Mouse (Mus musculus) naive thymus-derived CD4-positive, alpha-beta T cell, adult 2 months (primary cell): ENCODE measurements around the gene Foxp1.

Experiments used
- DNase-seq: peaks from one replicate; pipeline ENCODE4 v3.0.0-alpha.2; 2011; ENCODE audit warnings: low read depth

Foxp1 gene

GRCm38 (mm10) chr6:99206437-99206870, 316.1 kb downstream of the Foxp1 start:
- DNase-seq = no peak

GRCm38 (mm10) chr6:99205587-99206436, 316.7 kb downstream of the Foxp1 start:
- no peak for DNase-seq

GRCm38 (mm10) chr6:99204780-99205586, 317.5 kb downstream of the Foxp1 start:
- DNase-seq = no peak

GRCm38 (mm10) chr6:99204052-99204779, 318.3 kb downstream of the Foxp1 start:
- DNase-seq = no peak

- no peak for DNase-seq
Measured at GRCm38 (mm10) chr6:99203231-99203630, 319.3 kb downstream of the Foxp1 start.

GRCm38 (mm10) chr6:99202781-99203180, 319.7 kb downstream of the Foxp1 start:
- DNase-seq = no peak

GRCm38 (mm10) chr6:99201271-99201705, 321.2 kb downstream of the Foxp1 start:
- DNase-seq = no peak

GRCm38 (mm10) chr6:99200656-99201055, 321.9 kb downstream of the Foxp1 start:
- DNase-seq = no peak

GRCm38 (mm10) chr6:99199277-99199676, 323.2 kb downstream of the Foxp1 start:
- DNase-seq = no peak

GRCm38 (mm10) chr6:99193697-99194096, 328.8 kb downstream of the Foxp1 start:
- DNase-seq = no peak

- peak; percentile 36 for DNase-seq
Measured at GRCm38 (mm10) chr6:99191636-99192137, 330.8 kb downstream of the Foxp1 start.

GRCm38 (mm10) chr6:99191041-99191635, 331.4 kb downstream of the Foxp1 start:
- no peak for DNase-seq

- no peak for DNase-seq
Measured at GRCm38 (mm10) chr6:99189967-99190366, 332.6 kb downstream of the Foxp1 start.

GRCm38 (mm10) chr6:99188366-99189216, 333.9 kb downstream of the Foxp1 start:
- DNase-seq = peak; percentile 30

- DNase-seq = no peak
Measured at GRCm38 (mm10) chr6:99187914-99188313, 334.6 kb downstream of the Foxp1 start.

- no peak for DNase-seq
Measured at GRCm38 (mm10) chr6:99187415-99187814, 335.1 kb downstream of the Foxp1 start.

GRCm38 (mm10) chr6:99186569-99186968, 336.0 kb downstream of the Foxp1 start:
- DNase-seq = no peak

GRCm38 (mm10) chr6:99185797-99186196, 336.7 kb downstream of the Foxp1 start:
- no peak for DNase-seq

- no peak for DNase-seq
Measured at GRCm38 (mm10) chr6:99184051-99184450, 338.5 kb downstream of the Foxp1 start.

GRCm38 (mm10) chr6:99182777-99183176, 339.7 kb downstream of the Foxp1 start:
- no peak for DNase-seq

GRCm38 (mm10) chr6:99176216-99176615, 346.3 kb downstream of the Foxp1 start:
- no peak for DNase-seq
